Mouse (Mus musculus): ENCODE results near the gene Hist2h2ab.

- no peak for TF ChIP-seq CTCF (IDR thresholded peaks at IDR 0.05; ENCODE audit: low read depth)
- no peak for TF ChIP-seq EP300 (optimal IDR thresholded peaks at IDR 0.05)
These were observed 16.2 kb downstream of the Hist2h2ab start for GRCm38 (mm10) chr3:96235836-96236235.

Data from stomach, postnatal 0 days (tissue).